Mouse (Mus musculus) ES-Bruce4 (cell line): ENCODE results near the gene Grin3b. TPM values are rescaled to one million over a fixed set of nuclear protein-coding genes. Genes with fewer than 3 reads are reported as not detected.

Experiments used
- H3K27ac ChIP-seq: 2 replicates; pipeline ENCODE4 v1.5.1; 2012; ENCODE audit warnings: low read length, inconsistent platforms; ENCODE audit not compliant: insufficient read depth
- H3K27me3 ChIP-seq: 2 replicates; pipeline ENCODE4 v1.6.1; 2012; ENCODE audit warnings: mild to moderate bottlenecking, low read length, inconsistent platforms; ENCODE audit not compliant: control insufficient read depth, poor library complexity, insufficient read depth, severe bottlenecking
- H3K36me3 ChIP-seq: 2 replicates; pipeline ENCODE4 v1.6.1; 2012; ENCODE audit warnings: inconsistent platforms, mild to moderate bottlenecking, low read length, moderate library complexity; ENCODE audit not compliant: control insufficient read depth, poor library complexity, insufficient read depth, severe bottlenecking
- H3K4me1 ChIP-seq: one replicate; pipeline ENCODE4 v1.8.1; 2011; ENCODE audit warnings: low read length; ENCODE audit not compliant: control insufficient read depth, insufficient read depth
- H3K4me3 ChIP-seq: 2 replicates; pipeline ENCODE4 v1.5.1; 2011; ENCODE audit warnings: low read depth, mild to moderate bottlenecking, low read length
- H3K9ac ChIP-seq: 2 replicates; pipeline ENCODE4 v1.6.1; 2012; ENCODE audit warnings: low read depth, mild to moderate bottlenecking, inconsistent platforms; ENCODE audit not compliant: poor library complexity, severe bottlenecking
- H3K9me3 ChIP-seq: replicated peaks from 2 replicates; pipeline ENCODE4 v1.6.1; 2012; ENCODE audit warnings: mild to moderate bottlenecking, low read length, inconsistent platforms; ENCODE audit not compliant: control insufficient read depth, poor library complexity, insufficient read depth, severe bottlenecking
- CTCF ChIP-seq: IDR thresholded peaks from one replicate; pipeline ENCODE4 v1.8.1; 2011; ENCODE audit warnings: low read depth, low read length
- EP300 ChIP-seq: IDR thresholded peaks from 2 replicates; pipeline ENCODE4 v1.6.1; 2011; ENCODE audit warnings: low read depth, low read length; ENCODE audit not compliant: insufficient read depth
- POLR2A ChIP-seq: IDR thresholded peaks from one replicate; pipeline ENCODE4 v1.8.1; 2011; ENCODE audit warnings: low read length; ENCODE audit not compliant: insufficient read depth
- polyA plus RNA-seq: library from polyadenylated mRNA; stranded (reverse); fragments of >200 nt; gene quantifications from 2 replicates; pipeline ENCODE4 v1.2.4, GENCODE M21; 2011; ENCODE audit warnings: low read depth; ENCODE audit not compliant: missing spikeins, insufficient read depth, insufficient read length

Grin3b gene
- polyA plus RNA-seq, 1 experiment = not detected

DNA sequence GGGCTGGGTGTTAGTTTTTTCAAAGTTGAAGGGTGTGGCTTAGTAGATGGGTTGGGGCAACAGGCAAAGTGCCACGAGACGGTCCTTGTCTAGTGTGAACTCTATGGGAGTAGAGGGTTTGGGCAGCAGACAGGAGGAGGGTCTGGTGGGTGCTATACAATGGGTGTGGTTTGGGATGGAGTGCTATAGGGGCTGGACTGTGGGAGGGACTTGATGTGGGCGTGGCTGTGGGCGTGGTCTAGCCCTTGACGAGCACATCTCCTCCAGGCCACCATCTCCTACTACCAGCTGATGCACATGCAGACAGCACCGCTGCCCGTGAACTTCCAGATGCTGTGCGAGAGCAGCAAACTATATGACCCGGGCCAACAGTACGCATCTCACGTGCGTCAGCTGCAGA is 55.4 kb downstream of the Grin3b start:
- Histone ChIP-seq H3K27me3 (no peaks in the 10 kb centered on the region), H3K4me3 (no peak overlapping the region), H3K27ac (no peak overlapping the region), H3K4me1 (peaks cover 9% of the 10 kb centered on the region), H3K36me3 (no peaks in the 10 kb centered on the region), H3K9me3 (no peaks in the 10 kb centered on the region), H3K9ac (no peak overlapping the region)
- TF ChIP-seq POLR2A = no peak
- TF ChIP-seq EP300 = no peak
- no peak for TF ChIP-seq CTCF

Other genes with a start within 250 kb of the Grin3b start
- gene Polrmt, start 224.1 kb upstream of the Grin3b start, polyA plus RNA-seq = 21.9 and 23.0 TPM in 2 replicates
- 1.0 and 1.2 TPM in 2 replicates for gene Fgf22, start 215.6 kb upstream of the Grin3b start, polyA plus RNA-seq
- gene Rnf126, start 203.8 kb upstream of the Grin3b start, polyA plus RNA-seq = 49.6 and 61.5 TPM in 2 replicates
- 7.7 TPM in 2 replicates for gene Fstl3, start 193.4 kb upstream of the Grin3b start, polyA plus RNA-seq
- gene Prss57, start 179.8 kb upstream of the Grin3b start, polyA plus RNA-seq = not detected in 2 replicates
- 53.3 and 53.7 TPM in 2 replicates for gene Palm, start 177.1 kb upstream of the Grin3b start, polyA plus RNA-seq
- 4.0 and 6.4 TPM in 2 replicates for gene Misp, start 149.7 kb upstream of the Grin3b start, polyA plus RNA-seq
- 628 and 695 TPM in 2 replicates for gene Ptbp1, start 116.3 kb upstream of the Grin3b start, polyA plus RNA-seq
- gene Prtn3, start 96.2 kb upstream of the Grin3b start, polyA plus RNA-seq = 8.7 and 13.1 TPM in 2 replicates
- gene Plppr3, start 96.1 kb upstream of the Grin3b start, polyA plus RNA-seq = 6.4 and 8.3 TPM in 2 replicates
- not detected in 2 replicates for gene Elane, start 84.5 kb upstream of the Grin3b start, polyA plus RNA-seq
- not detected in 2 replicates for gene Cfd, start 79.9 kb upstream of the Grin3b start, polyA plus RNA-seq
- 17.4 and 17.5 TPM in 2 replicates for gene Med16, start 61.8 kb upstream of the Grin3b start, polyA plus RNA-seq
- not detected in 2 replicates for gene Gm26602, start 59.9 kb upstream of the Grin3b start, polyA plus RNA-seq
- 0.25 and 1.2 TPM in 2 replicates for gene Kiss1r, start 53.7 kb upstream of the Grin3b start, polyA plus RNA-seq
- gene R3hdm4, start 49.5 kb upstream of the Grin3b start, polyA plus RNA-seq = 49.4 and 56.5 TPM in 2 replicates
- 31.1 and 36.5 TPM in 2 replicates for gene Arid3a, start 43.7 kb upstream of the Grin3b start, polyA plus RNA-seq
- gene Wdr18, start 10.6 kb upstream of the Grin3b start, polyA plus RNA-seq = 47.6 and 55.3 TPM in 2 replicates
- gene Tmem259, start 13.6 kb downstream of the Grin3b start, polyA plus RNA-seq = 54.6 and 61.1 TPM in 2 replicates
- gene Cnn2, start 17.9 kb downstream of the Grin3b start, polyA plus RNA-seq = 156 and 164 TPM in 2 replicates
- 10.6 and 11.0 TPM in 2 replicates for gene Abca7, start 25.8 kb downstream of the Grin3b start, polyA plus RNA-seq
- 6.5 and 6.9 TPM in 2 replicates for gene Arhgap45, start 45.9 kb downstream of the Grin3b start, polyA plus RNA-seq
- 176 and 180 TPM in 2 replicates for gene Polr2e, start 69.1 kb downstream of the Grin3b start, polyA plus RNA-seq
- gene Gpx4, start 76.5 kb downstream of the Grin3b start, polyA plus RNA-seq = 479 and 507 TPM in 2 replicates
- 36.1 and 37.3 TPM in 2 replicates for gene Sbno2, start 134.9 kb downstream of the Grin3b start, polyA plus RNA-seq
- 70.3 and 91.6 TPM in 2 replicates for gene Stk11, start 145.1 kb downstream of the Grin3b start, polyA plus RNA-seq
- 242 and 255 TPM in 2 replicates for gene Atp5d, start 167.9 kb downstream of the Grin3b start, polyA plus RNA-seq
- 29.8 and 33.4 TPM in 2 replicates for gene Cbarp, start 170.1 kb downstream of the Grin3b start, polyA plus RNA-seq
- 67.4 and 73.2 TPM in 2 replicates for gene Midn, start 177.6 kb downstream of the Grin3b start, polyA plus RNA-seq
- gene Cirbp, start 195.3 kb downstream of the Grin3b start, polyA plus RNA-seq = 51.9 and 58.2 TPM in 2 replicates
- 7.6 and 7.7 TPM in 2 replicates for gene 1600002K03Rik, start 202.2 kb downstream of the Grin3b start, polyA plus RNA-seq
- 7.2 and 11.2 TPM in 2 replicates for gene Efna2, start 208.8 kb downstream of the Grin3b start, polyA plus RNA-seq